Mouse (Mus musculus): Measurements from ENCODE around the gene Grk5. TPM values are rescaled to one million over a fixed set of nuclear protein-coding genes. Genes with fewer than 3 reads are reported as not detected.
"Not testable (repeated sequence)": the region's sequence is repeated elsewhere in the genome, so short reads cannot be mapped to it uniquely, and the experiment has no call there.

Gene Grk5
- total RNA-seq (2017) = 18.9 and 19.2 TPM in 2 replicates

DNA sequence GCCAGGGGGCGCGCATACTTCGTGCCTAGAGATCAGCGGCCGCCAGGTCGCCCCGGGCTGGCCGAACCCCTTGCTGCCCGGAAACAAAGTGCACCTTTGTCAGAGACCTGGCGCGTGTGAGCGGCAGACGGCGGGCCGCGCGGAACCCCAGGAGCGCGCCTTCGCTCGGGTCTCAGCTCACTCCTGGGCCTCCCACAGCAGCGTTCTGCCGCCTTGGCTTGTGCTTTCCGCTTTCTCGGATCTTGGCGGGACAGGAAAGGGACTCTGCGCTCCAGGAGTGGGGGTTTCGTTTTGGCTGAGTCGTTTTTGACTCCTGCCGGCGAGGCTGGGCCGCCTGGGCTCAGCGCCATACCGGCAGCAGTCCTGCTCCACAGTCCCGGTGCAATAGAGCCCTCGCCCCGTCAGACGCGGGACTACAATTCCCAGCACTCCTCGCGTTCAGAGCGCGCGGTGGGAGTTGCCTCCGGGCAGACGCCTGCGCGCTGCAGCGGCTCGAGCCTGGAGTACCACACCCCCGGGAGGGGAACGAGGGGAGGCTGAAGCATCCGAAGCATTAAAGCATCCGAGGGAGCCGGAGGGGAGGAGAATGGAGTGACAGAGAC is at the start of gene Grk5:
Gene Grk5, plus strand, starts transcription at position 36 of the 602 bp plus-strand sequence.
- peak; percentile 89 for ATAC-seq (ENCODE audit: extremely low read depth, insufficient number of reproducible peaks, low FRiP score, poor library complexity, severe bottlenecking)

DNA sequence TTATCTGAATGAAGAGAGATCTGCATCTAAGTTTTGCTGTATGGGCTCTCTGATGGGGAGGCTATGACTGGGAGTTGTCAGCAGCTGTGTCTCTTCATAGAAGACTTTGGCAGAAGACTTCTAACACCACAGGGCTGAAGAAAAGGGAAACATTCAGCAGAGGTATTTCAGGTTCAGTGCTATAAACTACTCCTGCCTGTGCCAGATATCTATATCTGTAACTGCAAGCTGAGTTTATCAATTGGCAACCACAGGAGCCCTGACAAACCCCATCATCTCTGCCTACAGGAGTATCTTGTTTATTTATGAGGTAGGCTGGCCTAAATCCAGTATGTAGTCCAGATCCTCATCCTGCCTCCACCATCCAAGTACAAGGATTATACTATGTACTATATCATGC is 46.2 kb upstream of the Grk5 start:
- no peak for ATAC-seq (ENCODE audit: extremely low read depth, insufficient number of reproducible peaks, low FRiP score, poor library complexity, severe bottlenecking)

DNA sequence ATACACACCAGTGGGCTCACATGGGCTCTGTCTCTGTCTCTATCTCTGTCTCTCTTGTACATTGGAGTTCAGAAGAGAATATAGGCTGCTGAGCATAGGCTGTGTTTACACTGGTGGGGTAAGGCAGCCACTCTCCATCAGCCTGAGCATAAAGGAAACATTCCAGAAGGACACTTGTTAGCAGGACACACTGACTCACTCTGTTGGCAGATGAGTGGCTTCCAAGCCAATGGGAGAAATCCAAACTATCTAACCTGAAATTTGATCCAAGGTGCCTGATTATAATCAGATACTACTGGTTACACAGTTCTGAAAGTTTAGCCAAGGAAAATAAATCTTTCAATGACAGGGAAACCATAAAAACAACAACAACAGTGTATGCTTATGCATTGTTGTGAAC is 43.8 kb upstream of the Grk5 start:
- ATAC-seq (ENCODE audit: extremely low read depth, insufficient number of reproducible peaks, low FRiP score, poor library complexity, severe bottlenecking) = no peak

DNA sequence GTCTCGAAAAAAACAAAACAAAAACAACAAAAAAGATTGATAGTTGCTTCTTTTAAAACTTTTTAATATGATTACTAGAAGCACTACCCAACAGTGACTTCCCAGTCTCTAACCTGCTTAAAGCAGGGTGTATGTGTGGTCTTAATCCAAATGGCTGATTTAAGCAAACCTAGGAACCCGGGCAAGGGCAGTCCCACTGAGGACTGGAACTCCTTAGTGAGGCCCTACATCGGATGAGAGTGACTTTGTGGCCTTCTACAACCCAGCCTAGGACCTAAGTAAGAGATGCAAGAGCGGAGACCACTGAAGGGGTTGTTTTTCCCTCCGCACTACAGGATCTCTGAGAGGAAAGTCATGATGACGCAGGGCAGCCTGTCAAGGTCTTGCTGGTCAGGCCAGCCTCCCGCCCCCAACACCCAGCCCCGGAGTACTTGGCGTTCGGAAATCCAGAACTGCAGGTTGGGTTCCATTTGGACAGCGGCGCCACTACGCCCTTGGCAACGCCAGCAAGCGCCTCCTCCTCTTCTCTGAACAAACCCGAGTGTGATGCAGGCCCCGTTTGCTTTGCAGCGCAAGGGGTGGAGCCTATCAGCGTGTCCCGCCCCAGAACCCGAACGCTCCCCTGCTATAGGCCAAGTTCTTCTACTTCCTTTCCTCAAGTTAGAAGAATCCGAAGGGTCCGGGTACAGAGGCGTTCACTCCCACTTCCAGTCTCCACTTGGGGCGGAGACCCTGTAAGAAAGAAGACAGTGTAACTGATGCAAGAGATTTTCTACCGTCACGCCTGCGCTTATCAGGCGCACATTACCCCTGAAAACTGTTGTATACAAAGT is 28.5 kb upstream of the Grk5 start, which contains the start of gene Sfxn4:
Gene Sfxn4, minus strand, starts transcription at position 612 of the 833 bp plus-strand sequence.
- ATAC-seq (ENCODE audit: extremely low read depth, insufficient number of reproducible peaks, low FRiP score, poor library complexity, severe bottlenecking) = peak; percentile 99

GRCm38 (mm10) chr19:60866169-60866568 is 23.4 kb upstream of the Grk5 start:
- ATAC-seq (ENCODE audit: extremely low read depth, insufficient number of reproducible peaks, low FRiP score, poor library complexity, severe bottlenecking) = not testable (repeated sequence)

DNA sequence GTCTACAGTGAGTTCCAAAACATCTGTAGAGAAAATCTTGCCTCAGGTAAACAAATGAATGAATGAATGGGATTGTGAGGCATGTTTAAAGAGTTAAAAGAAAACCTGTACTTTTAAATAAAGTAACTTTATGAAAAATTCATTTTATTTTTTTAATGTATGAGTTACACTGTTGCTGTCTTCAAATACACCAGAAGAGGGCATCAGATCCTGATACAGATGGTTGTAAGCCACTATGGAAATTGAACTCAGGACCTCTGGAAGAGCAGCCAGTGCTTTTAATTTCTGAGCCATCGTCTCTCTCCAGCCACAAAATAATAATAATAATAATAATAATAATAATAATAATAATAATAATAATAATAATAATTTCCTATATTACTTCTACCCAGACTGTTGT is 19.1 kb upstream of the Grk5 start:
- ATAC-seq (ENCODE audit: extremely low read depth, insufficient number of reproducible peaks, low FRiP score, poor library complexity, severe bottlenecking) = no peak

DNA sequence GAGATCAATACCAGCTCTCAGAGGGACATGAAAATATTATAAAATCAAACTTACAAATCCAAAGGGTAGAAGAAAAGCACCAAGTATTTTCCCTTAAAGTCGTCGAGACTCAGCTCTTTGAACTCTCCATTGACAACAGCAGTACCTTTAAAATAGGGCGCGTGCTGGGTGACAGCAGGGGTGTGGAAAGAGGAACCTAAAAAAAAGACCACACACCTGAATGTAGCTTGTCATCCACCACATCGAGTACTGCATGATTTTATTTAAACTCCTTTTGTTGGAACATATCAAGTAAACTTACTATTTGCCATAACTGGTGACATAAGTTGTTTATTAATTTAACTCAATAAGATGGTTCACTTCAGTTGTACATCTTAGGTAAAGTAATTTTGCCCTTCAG is 18.2 kb upstream of the Grk5 start:
- no peak for ATAC-seq (ENCODE audit: extremely low read depth, insufficient number of reproducible peaks, low FRiP score, poor library complexity, severe bottlenecking)

- no peak for ATAC-seq (ENCODE audit: extremely low read depth, insufficient number of reproducible peaks, low FRiP score, poor library complexity, severe bottlenecking)
Measured at GRCm38 (mm10) chr19:60872272-60872671, 17.3 kb upstream of the Grk5 start.

DNA sequence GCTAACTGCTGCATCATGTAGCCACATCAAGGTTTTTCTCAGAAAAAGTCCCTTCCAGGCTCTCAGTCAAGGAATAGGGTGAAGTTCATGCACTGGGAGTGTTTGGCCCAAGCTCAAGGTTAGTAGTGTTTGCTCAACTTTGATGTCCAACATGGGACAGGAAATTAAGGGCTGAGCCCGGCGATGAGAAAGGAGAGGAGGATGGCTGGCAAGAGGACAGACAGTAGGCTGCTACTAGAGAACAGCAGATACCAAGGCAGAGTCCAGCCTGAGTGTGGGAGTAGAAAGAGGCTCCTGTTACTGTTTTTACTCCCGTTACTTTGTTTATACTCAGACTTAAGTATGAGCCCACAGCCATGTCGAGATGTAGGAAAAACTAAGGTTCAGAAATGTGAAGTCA is 16.0 kb upstream of the Grk5 start:
- ATAC-seq (ENCODE audit: extremely low read depth, insufficient number of reproducible peaks, low FRiP score, poor library complexity, severe bottlenecking) = no peak

GRCm38 (mm10) chr19:60874064-60874694 is 15.4 kb upstream of the Grk5 start, which contains the start of gene Prdx3:
Gene Prdx3 (minus strand): TSS chr19:60874556.
- ATAC-seq (ENCODE audit: extremely low read depth, insufficient number of reproducible peaks, low FRiP score, poor library complexity, severe bottlenecking) = peak; percentile 100

DNA sequence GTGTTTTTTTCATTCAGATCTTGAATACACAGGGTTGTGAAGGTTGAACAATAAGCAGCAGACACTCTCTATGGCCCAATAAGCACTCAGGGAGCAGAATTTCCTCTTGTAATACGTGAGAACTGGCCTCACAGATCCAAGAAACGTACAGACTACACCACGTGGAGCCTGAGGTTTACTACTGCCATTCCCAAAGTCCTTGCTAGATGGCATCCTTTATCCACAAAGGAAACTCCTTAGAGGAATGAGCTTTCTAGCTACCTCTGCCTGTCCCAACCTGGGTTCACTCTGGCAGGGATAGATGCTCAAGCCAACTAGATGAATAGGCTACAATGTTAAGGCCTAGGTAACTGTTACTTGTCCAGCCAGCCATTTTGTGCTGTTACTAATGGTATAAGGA is 6.4 kb upstream of the Grk5 start:
- no peak for ATAC-seq (ENCODE audit: extremely low read depth, insufficient number of reproducible peaks, low FRiP score, poor library complexity, severe bottlenecking)

DNA sequence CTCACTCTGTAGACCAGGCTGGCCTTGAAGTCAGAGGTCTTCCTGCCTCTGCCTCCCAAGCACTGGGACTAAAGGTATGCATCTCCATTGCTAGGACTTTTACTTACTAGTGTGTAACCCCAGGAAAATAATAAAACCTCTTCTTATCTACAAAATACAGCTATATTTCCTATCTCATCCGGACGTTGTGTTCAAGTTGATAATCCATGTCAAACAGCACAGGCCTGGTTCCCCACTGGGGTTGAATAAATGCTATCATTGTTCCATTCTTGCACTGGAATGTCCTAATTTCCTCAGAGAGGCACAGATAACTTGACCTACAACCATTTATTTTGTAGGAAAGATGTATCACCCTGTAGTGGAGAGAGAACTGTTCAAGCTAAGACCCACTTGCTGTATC is 1.9 kb upstream of the Grk5 start:
- ATAC-seq (ENCODE audit: extremely low read depth, insufficient number of reproducible peaks, low FRiP score, poor library complexity, severe bottlenecking) = no peak

DNA sequence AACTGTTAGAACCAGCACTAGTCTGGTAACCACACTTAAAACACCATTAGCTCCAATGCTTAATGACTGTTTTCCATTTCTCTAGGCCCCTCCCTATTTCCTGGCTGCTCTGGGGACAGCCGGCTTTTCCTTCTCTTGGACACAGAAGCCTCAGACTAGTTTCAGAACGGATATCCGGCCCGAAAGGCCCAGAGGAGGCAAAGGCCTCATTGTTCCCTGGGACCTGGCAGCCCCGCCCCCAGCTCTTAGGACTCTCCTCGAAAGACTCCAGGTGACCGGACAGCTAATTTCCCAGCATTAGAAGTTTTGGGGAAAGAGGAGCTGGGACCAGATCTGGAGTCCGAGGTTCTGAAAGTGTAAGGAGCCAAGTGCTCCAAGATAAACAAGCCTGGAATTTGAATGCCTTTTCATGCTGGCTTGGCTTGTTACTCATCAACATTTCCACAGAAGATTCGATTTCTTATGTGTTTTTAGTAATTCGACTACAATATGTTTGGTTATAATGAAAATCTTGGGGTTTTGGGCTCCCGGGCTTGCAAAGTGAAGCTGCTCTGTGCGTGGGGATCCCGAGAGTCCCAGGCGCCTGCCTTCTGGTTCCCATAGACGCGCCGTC is 342 bp upstream of the Grk5 start:
- no peak for ATAC-seq (ENCODE audit: extremely low read depth, insufficient number of reproducible peaks, low FRiP score, poor library complexity, severe bottlenecking)

DNA sequence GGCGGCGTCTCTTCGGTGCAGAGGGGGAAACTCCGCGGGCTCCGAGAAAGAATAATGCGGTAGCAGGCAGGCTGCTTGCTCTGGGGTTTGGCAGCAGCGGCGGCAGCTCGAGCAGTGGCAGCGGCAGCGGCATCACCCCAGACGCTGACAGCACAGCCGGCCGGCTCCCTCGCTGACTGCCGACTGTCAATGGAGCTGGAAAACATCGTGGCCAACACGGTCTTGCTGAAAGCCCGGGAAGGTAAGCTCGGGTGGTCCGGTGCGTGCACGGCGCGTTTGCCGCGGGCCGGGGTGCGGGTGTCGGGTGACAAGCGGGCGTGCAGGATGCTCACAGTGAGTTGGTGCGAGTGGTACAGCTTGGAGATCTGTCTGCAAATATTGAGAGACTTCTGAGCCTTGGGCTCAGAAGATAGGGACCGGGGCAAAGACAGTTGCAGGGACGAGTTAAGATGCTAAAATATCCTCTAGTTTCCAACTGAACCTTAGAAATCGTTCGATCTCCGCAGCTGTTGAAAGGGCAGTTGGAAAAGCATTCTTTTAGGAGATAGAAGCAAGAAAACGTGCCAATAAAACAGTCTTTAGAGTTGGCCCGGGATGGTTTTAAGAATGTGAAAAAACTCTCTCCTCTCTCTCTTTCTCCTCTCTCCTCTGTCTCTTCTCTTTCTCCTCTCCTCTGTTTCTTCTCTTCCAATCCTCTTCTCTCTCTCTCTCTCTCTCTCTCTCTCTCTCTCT is 1.0 kb downstream of the Grk5 start:
- no peak for ATAC-seq (ENCODE audit: extremely low read depth, insufficient number of reproducible peaks, low FRiP score, poor library complexity, severe bottlenecking)

DNA sequence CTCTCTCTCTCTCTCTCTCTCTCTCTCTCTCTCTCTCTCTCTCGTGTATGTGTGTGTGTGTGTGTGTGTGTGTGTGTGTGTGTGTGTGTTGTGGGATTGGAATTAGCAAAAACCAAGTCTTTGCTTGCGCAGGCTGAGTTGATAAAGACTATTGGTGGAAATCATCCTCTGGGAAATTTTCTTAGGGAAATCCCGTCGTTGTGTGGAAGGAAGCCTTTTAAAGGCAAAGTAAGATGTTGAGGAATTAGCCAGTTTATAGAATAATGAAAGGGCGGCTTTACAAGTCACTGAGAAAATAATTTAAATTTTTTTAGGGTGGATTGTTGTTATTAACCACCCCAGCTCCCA is 1.5 kb downstream of the Grk5 start:
- no peak for ATAC-seq (ENCODE audit: extremely low read depth, insufficient number of reproducible peaks, low FRiP score, poor library complexity, severe bottlenecking)

- peak; percentile 55; the same call in 1 of the 2 replicates for ATAC-seq (ENCODE audit: extremely low read depth, insufficient number of reproducible peaks, low FRiP score, poor library complexity, severe bottlenecking)
Measured at GRCm38 (mm10) chr19:60891934-60892547, 2.5 kb downstream of the Grk5 start.

DNA sequence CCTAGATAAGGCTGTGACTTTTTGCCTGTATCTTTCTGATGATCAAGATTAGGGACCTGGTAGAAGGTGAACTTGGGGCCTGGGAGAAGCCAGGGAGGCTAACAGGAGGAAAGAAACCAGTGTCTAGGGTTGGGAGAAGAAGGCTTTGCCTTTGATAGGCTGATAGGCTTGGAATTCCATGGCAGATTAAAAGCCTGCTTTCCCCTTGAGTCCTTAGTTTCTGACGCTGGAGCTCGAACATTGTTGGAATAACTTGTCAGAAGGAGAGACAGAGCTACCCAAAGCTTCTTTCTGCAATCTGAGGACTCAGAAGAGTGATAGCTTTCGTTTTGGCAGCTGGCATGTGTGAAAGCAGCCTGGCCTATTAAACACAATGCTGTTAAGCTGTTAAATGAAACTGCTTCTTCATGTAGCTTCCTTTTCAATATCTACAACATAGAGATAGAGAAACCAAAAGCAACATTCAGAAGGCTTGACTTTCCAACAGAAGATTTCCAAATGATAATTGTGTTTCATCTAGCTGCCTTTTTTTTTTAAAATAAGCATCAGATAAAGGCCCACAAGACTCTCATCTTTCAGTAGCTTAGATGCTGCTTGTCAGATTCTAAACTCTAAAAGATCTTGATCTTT is 5.8 kb downstream of the Grk5 start:
- ATAC-seq (ENCODE audit: extremely low read depth, insufficient number of reproducible peaks, low FRiP score, poor library complexity, severe bottlenecking) = no peak

- ATAC-seq (ENCODE audit: extremely low read depth, insufficient number of reproducible peaks, low FRiP score, poor library complexity, severe bottlenecking) = no peak
Measured at GRCm38 (mm10) chr19:60903139-60903538, 13.6 kb downstream of the Grk5 start.
